Mouse (Mus musculus) layer of hippocampus, adult 18-20 months (tissue): Measurements from ENCODE around the gene Casq2. TPM values are rescaled to one million over a fixed set of nuclear protein-coding genes. Genes with fewer than 3 reads are reported as not detected.
A peak's percentile ranks its signal among the peaks of the same experiment; 100 is the strongest.

Experiments used
- DNase-seq, 2 experiments: peaks; one replicate each; pipeline ENCODE4 v3.0.0; 2022; ENCODE audit warnings: low spot score in 2 of 2
- total RNA-seq, 2 experiments: library from RNA; stranded (reverse); gene quantifications; 2 replicates each; pipeline ENCODE4 v1.2.3; 2021

Casq2 gene
- total RNA-seq, 2 experiments from 2014 or later, result 0.59 to 1.2 TPM

GRCm38 (mm10) chr3:102190642-102191041, 104.4 kb downstream of the Casq2 start:
- DNase-seq, result no peak

- no peak for DNase-seq
These were observed 105.4 kb downstream of the Casq2 start for GRCm38 (mm10) chr3:102191575-102191974.

GRCm38 (mm10) chr3:102192621-102193020, 106.4 kb downstream of the Casq2 start:
- no peak for DNase-seq

GRCm38 (mm10) chr3:102193488-102194290, 107.5 kb downstream of the Casq2 start:
- DNase-seq, result peak in 1 of 2 experiments; percentile 24

- DNase-seq, result peak in 1 of 2 experiments; percentile 11
These were observed 108.3 kb downstream of the Casq2 start for GRCm38 (mm10) chr3:102194291-102195051.

GRCm38 (mm10) chr3:102195762-102196161, 109.5 kb downstream of the Casq2 start:
- DNase-seq, result no peak

Other genes starting within 250 kb of the Casq2 start
- gene Mab21l3, start 237.5 kb upstream of the Casq2 start, total RNA-seq, result not detected
- 1 to 10 TPM; 9.0 to 9.2 TPM for gene Slc22a15, start 162.0 kb upstream of the Casq2 start, total RNA-seq
- gene Nhlh2, start 76.3 kb upstream of the Casq2 start, total RNA-seq, result 1 to 10 TPM in 1 of 2 experiments, under 1 TPM in 1; 0.84 to 1.4 TPM
- gene Vangl1, start 118.3 kb downstream of the Casq2 start, total RNA-seq, result 1 to 10 TPM; 5.5 to 7.8 TPM